Mouse (Mus musculus) embryonic fibroblast, embryonic 13.5 days (primary cell): ENCODE measurements around the gene Shroom3.

Experiments used
- CTCF ChIP-seq: IDR thresholded peaks from 2 replicates; pipeline ENCODE4 v1.5.1; 2011; ENCODE audit warnings: mild to moderate bottlenecking, control low read depth, low read length, moderate library complexity, borderline replicate concordance; ENCODE audit not compliant: insufficient read depth
- POLR2A ChIP-seq: IDR thresholded peaks from 2 replicates; pipeline ENCODE4 v1.6.1; 2011; ENCODE audit warnings: low read depth, mild to moderate bottlenecking, control low read depth, low read length, moderate library complexity

GRCm38 (mm10) chr5:92933010-92933409 lies 249.8 kb downstream of the Shroom3 start:
- no peak for TF ChIP-seq CTCF
- no peak for TF ChIP-seq POLR2A
